Mouse (Mus musculus) hindbrain, embryonic 16.5 days (tissue): ENCODE measurements around the gene Best2. TPM values are rescaled to one million over a fixed set of nuclear protein-coding genes. Genes with fewer than 3 reads are reported as not detected.

Source experiments
- ATAC-seq: fragments of 200-750 bp; cut with Nextera tagmentation; 2 replicates; pipeline ENCODE4 v1.8.0; 2017; ENCODE audit warnings: moderate TSS enrichment, moderate library complexity
- H3K27ac ChIP-seq: fragments of 300-500 bp; sonication (generic); 2 replicates; pipeline ENCODE4 v1.5.1; 2014; ENCODE audit warnings: low read depth, mild to moderate bottlenecking, control low read depth, low read length, moderate library complexity
- H3K27me3 ChIP-seq: fragments of 300-500 bp; sonication (generic); replicated peaks from 2 replicates; pipeline ENCODE4 v1.6.1; 2014; ENCODE audit warnings: low read length; ENCODE audit not compliant: control insufficient read depth, insufficient read depth
- H3K36me3 ChIP-seq: fragments of 300-500 bp; sonication (generic); 2 replicates; pipeline ENCODE4 v1.6.1; 2014; ENCODE audit warnings: mild to moderate bottlenecking, low read length, moderate library complexity, mixed read lengths; ENCODE audit not compliant: control insufficient read depth, insufficient read depth
- H3K4me1 ChIP-seq: fragments of 300-500 bp; sonication (generic); 2 replicates; pipeline ENCODE4 v1.6.1; 2014; ENCODE audit warnings: low read depth, low read length; ENCODE audit not compliant: control insufficient read depth, insufficient read depth
- H3K4me2 ChIP-seq: fragments of 300-500 bp; sonication (generic); 2 replicates; pipeline ENCODE4 v1.6.1; 2014; ENCODE audit warnings: mild to moderate bottlenecking, low read length, control low read depth, moderate library complexity
- H3K4me3 ChIP-seq: fragments of 300-500 bp; sonication (generic); 2 replicates; pipeline ENCODE4 v1.5.1; 2014; ENCODE audit warnings: mild to moderate bottlenecking, low read length, control low read depth, moderate library complexity
- H3K9ac ChIP-seq: fragments of 300-500 bp; sonication (generic); 2 replicates; pipeline ENCODE4 v1.6.1; 2014; ENCODE audit warnings: low read depth, mild to moderate bottlenecking, control low read depth, low read length, moderate library complexity
- H3K9me3 ChIP-seq: fragments of 300-500 bp; sonication (generic); 2 replicates; pipeline ENCODE4 v1.6.1; 2014; ENCODE audit warnings: mild to moderate bottlenecking, low read length, moderate library complexity; ENCODE audit not compliant: control insufficient read depth
- WGBS: fragments of 180-500 bp; shearing (Covaris S2); extraction: QIAGEN DNeasy Blood & Tissue Kit; methylation state at CpG from one replicate; pipeline ENCODE4 v1.1.7; 2014; 5-methylcytosine and 5-hydroxymethylcytosine counted together
- polyA plus RNA-seq: library from polyadenylated mRNA; unstranded; fragments of >200 nt; fragmentation: Nextera tagmentation; extraction: Ambion mirVana; gene quantifications from 2 replicates; pipeline ENCODE4 v1.2.1, GENCODE M21; 2015

Best2 gene
- polyA plus RNA-seq, 1 experiment from 2014 or later: 0.10 TPM

- peak within 1 kb of the TSS; percentile 95 for H3K27ac ChIP-seq
- peak within 1 kb of the TSS; percentile 100 for H3K9ac ChIP-seq
- peaks cover 21% of the 10 kb centered on the region for H3K36me3 ChIP-seq
- peak within 1 kb of the TSS; percentile 100 for H3K4me3 ChIP-seq
- peaks cover 34% of the 10 kb centered on the region for H3K4me1 ChIP-seq
- no peaks in the 10 kb centered on the region for H3K27me3 ChIP-seq
- WGBS: 0% methylated on average over 72 of the region's 75 CpGs
- peak; percentile 81 for ATAC-seq
- peak within 1 kb of the TSS; percentile 95 for H3K4me2 ChIP-seq
- H3K9me3 ChIP-seq: no peaks in the 10 kb centered on the region
Measured at GRCm38 (mm10) chr8:85026670-85027515, 12.6 kb upstream of the Best2 start, which contains the start of gene Trir. Trir (plus strand) TSS chr8:85026823.

DNA sequence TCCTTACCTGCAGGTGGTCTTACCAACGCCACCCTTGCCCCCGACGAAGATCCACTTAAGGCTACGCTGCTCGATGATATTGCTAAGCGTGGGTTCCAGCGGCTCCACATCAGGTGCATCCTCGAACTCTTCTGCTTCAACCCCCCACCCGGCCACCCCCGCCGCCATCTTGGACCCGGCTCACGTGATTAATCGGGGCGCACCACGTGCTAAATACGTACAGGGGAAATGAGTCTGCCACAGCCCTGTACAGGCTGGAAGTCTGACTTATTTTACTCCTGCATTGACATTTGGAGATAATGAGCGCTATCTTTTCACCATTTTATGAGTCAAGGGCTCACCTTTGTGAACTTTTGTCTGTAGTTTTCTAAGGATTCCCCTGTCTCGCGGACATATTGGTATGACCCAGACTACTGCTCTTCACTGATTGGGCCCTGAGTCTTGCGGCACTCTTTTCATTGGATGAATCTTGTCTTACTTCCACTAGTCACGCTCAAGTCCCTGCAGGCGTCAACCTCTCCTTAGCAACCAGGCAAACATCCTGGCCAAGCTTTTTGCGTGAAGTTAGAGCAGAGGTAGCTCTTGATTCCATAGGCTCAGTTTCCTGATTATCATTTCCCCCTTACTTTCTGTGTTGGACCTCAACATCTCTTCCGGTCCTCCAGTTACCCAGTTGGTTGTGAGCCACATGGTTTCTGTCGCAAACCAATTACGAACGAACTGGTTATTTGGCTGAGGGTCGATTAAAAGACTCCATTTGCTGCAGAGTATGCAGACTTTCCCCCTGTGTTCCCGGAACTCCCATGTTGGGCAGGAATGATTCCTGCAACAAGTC, 11.0 kb upstream of the Best2 start, which contains the start of gene Asna1:
Gene Asna1 (minus strand): TSS at position 184 of the 835 bp plus-strand sequence.
- WGBS: 6% methylated on average over 30 of the region's 30 CpGs
- peaks cover 13% of the 10 kb centered on the region for H3K36me3 ChIP-seq
- peak within 1 kb of the TSS; percentile 86 for H3K9ac ChIP-seq
- peaks cover 34% of the 10 kb centered on the region for H3K4me1 ChIP-seq
- ATAC-seq: peak; percentile 91
- no peaks in the 10 kb centered on the region for H3K9me3 ChIP-seq
- peak within 1 kb of the TSS; percentile 90 for H3K4me3 ChIP-seq
- H3K4me2 ChIP-seq: peak within 1 kb of the TSS; percentile 95
- H3K27ac ChIP-seq: peak within 1 kb of the TSS; percentile 70
- no peaks in the 10 kb centered on the region for H3K27me3 ChIP-seq

DNA sequence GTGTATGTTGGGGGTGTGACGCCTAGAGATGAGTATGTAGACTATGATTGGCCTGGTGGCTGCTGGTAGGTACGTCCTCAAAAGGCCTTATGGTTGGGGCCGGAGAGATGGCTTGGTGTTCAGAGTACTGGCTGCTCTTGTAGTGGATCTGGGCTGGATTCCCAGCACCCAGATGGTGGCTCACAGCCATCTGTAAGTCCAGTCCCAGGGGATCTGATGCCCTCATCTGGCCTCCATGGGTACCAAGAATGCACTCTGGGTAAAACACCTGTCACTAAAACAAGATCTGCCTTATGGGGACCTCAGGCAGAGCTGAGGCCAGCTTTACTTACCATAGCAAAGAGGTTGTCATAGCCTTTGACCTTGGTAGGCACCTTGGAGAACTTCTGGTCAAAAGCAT, 9.5 kb upstream of the Best2 start:
- H3K27me3 ChIP-seq: no peaks in the 10 kb centered on the region
- peak overlapping the region; percentile 90 for H3K4me3 ChIP-seq
- H3K36me3 ChIP-seq: peaks cover 13% of the 10 kb centered on the region
- H3K4me1 ChIP-seq: peaks cover 30% of the 10 kb centered on the region
- 86% methylated on average over 3 of the region's 3 CpGs for WGBS
- H3K27ac ChIP-seq: no peak overlapping the region
- peak overlapping the region; percentile 95 for H3K4me2 ChIP-seq
- H3K9ac ChIP-seq: no peak overlapping the region
- ATAC-seq: no peak
- no peaks in the 10 kb centered on the region for H3K9me3 ChIP-seq

GRCm38 (mm10) chr8:85021514-85022055, 7.3 kb upstream of the Best2 start:
- no peak overlapping the region for H3K4me3 ChIP-seq
- peaks cover 26% of the 10 kb centered on the region for H3K36me3 ChIP-seq
- H3K9me3 ChIP-seq: no peaks in the 10 kb centered on the region
- H3K27ac ChIP-seq: no peak overlapping the region
- no peak overlapping the region for H3K4me2 ChIP-seq
- no peak for ATAC-seq
- peaks cover 20% of the 10 kb centered on the region for H3K4me1 ChIP-seq
- 91% methylated on average over 3 of the region's 3 CpGs for WGBS
- no peak overlapping the region for H3K9ac ChIP-seq
- no peaks in the 10 kb centered on the region for H3K27me3 ChIP-seq

GRCm38 (mm10) chr8:85017209-85017608, 2.9 kb upstream of the Best2 start:
- H3K27me3 ChIP-seq: peaks cover 5% of the 10 kb centered on the region
- peaks cover 22% of the 10 kb centered on the region for H3K36me3 ChIP-seq
- H3K9me3 ChIP-seq: no peaks in the 10 kb centered on the region
- H3K4me3 ChIP-seq: no peak overlapping the region
- no peak overlapping the region for H3K9ac ChIP-seq
- ATAC-seq: no peak; the same call in 1 of the 2 replicates
- H3K4me1 ChIP-seq: peaks cover 4% of the 10 kb centered on the region; the same call in 1 of the 2 replicates
- no peak overlapping the region for H3K27ac ChIP-seq
- no peak overlapping the region for H3K4me2 ChIP-seq
- 51% methylated on average over 5 of the region's 5 CpGs for WGBS

GRCm38 (mm10) chr8:85016724-85017123, 2.4 kb upstream of the Best2 start:
- Histone ChIP-seq H3K36me3 (peaks cover 22% of the 10 kb centered on the region), H3K4me2 (no peak overlapping the region), H3K27me3 (peaks cover 7% of the 10 kb centered on the region), H3K4me3 (no peak overlapping the region), H3K4me1 (peaks cover 4% of the 10 kb centered on the region; the same call in 1 of the 2 replicates), H3K9ac (no peak overlapping the region), H3K9me3 (no peaks in the 10 kb centered on the region), H3K27ac (no peak overlapping the region)
- no peak for ATAC-seq
- 78% methylated on average over 10 of the region's 10 CpGs for WGBS

DNA sequence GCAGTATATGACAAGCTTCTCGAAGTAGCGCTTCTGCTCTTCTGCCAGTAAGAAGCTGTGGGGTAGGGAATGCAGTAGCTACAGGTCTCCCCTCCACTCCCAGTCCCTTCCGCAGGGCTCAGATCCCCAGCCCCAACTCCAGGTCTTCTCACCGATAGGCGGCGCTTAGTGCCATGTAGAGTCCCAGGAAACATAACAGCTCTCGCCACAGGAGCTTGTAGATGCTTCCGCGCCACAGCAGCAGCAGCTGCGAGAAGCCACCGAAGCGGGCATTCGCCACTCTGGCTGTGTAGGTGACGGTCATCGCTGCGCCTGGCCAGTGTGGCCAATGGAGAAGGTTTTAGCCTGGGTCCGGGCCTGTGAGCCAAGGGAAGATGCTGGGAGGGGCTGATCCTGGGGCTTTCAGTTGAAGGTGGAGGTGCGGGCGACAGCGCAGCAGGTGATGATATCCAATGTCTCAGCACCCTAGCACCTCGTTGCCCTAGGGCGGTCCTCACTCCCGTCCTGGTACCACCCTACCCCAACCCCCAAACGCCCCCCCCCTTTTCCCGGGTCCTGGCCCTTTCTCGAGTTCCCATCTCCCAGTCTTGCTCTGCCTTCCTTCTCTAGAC, 996 bp downstream of the Best2 start:
- Histone ChIP-seq H3K9me3 (no peaks in the 10 kb centered on the region), H3K36me3 (peaks cover 7% of the 10 kb centered on the region), H3K27me3 (peaks cover 19% of the 10 kb centered on the region), H3K4me2 (peak overlapping the region; percentile 74), H3K9ac (peak overlapping the region; percentile 65), H3K4me1 (peaks cover 4% of the 10 kb centered on the region; the same call in 1 of the 2 replicates), H3K27ac (no peak overlapping the region), H3K4me3 (peak overlapping the region; percentile 40)
- WGBS: 5% methylated on average over 26 of the region's 26 CpGs
- ATAC-seq: peak; percentile 65

GRCm38 (mm10) chr8:85011242-85011641, 3.1 kb downstream of the Best2 start:
- 13% methylated on average over 28 of the region's 28 CpGs for WGBS

More at GRCm38 (mm10) chr8:85011242-85011641, 3.1 kb downstream of the Best2 start:
- Histone ChIP-seq H3K9me3 (no peaks in the 10 kb centered on the region), H3K27ac (no peak overlapping the region), H3K4me1 (peaks cover 4% of the 10 kb centered on the region; the same call in 1 of the 2 replicates), H3K4me3 (no peak overlapping the region), H3K36me3 (no peaks in the 10 kb centered on the region), H3K4me2 (peak overlapping the region; percentile 15; the same call in 1 of the 2 replicates), H3K9ac (no peak overlapping the region), H3K27me3 (peaks cover 19% of the 10 kb centered on the region)
- no peak for ATAC-seq
